Mouse (Mus musculus) T-helper 2 cell (primary cell): ENCODE measurements at regions not wholly inside any gene's neighbourhood (a gene's known extent, or its start where the extent isn't known, plus 50 kb on each side); places are given as distances from the start of the nearest gene placed in this dataset.

ENCODE experiments used
- in situ Hi-C: fragments of 300-600 bp; cut with MboI, MseI; formaldehyde crosslinking; loops from one replicate; pipeline ENCODE4 v1.15.1; 2025; ENCODE audit warnings: high pct_unique_total_duplicates

DNA sequence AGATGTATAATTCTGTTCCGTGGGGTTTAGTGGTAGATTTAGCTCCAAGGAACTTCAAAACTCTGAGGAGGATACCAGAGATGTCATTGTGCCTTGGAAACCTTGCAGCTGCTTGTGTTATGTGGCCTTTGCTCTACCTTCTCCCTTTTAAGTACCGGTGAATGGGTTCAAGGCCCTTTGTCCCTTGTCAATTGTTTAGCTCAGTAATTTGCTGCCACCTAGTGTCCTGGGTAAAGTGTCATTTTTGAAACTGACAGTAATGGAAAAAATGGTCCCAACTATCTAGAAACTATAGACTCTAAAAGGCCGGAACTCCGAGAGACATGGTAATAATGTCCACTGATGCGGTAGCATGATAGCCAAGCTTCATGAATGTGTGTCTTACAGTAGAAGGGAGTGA, 90.8 kb upstream of the Phactr1 start:
- in situ Hi-C loops = loop anchor here (10.0 kb wide), 2 partner anchors 395 to 585 kb away; no protein-coding TSS in a partner anchor

DNA sequence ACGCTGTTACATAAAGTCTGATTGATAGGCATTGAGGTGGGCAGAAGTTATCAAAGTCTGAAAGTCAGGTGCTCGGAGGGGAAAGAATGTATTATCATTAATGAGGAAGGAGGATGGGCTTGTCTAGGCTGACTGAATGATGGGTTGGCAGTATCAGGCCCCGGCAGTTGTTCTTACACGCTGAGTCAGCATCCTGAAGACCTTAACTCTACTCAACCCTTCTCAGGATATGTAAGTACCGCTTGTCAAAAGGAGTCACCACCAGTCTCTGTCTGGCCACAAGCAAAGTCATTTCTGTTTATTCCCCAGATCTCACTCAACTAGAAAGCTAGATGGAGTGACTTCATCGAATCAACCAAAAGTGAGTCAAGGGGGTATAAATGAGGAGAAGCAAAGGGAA, 90.0 kb upstream of the Phactr1 start:
- in situ Hi-C loops = no loop called here

DNA sequence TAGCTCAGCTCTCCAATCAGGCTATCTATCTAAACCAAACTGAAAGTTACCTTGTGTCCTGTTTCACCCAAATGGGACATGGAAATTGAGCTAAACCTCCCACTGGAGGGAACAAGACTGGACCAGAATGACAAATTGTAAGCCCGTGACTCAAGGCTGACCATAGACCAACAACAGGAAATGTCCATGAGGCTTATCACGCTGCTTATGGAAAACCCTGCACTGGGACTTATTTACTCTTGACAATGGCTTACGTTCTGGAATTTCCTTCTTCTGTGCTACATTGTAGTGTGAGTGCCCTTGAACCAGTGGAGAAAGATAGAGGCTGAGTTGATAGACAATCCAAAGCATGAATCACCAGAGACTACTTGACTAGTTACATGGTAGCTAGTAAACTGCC, 87.5 kb upstream of the Phactr1 start:
- in situ Hi-C loops = no loop called here

DNA sequence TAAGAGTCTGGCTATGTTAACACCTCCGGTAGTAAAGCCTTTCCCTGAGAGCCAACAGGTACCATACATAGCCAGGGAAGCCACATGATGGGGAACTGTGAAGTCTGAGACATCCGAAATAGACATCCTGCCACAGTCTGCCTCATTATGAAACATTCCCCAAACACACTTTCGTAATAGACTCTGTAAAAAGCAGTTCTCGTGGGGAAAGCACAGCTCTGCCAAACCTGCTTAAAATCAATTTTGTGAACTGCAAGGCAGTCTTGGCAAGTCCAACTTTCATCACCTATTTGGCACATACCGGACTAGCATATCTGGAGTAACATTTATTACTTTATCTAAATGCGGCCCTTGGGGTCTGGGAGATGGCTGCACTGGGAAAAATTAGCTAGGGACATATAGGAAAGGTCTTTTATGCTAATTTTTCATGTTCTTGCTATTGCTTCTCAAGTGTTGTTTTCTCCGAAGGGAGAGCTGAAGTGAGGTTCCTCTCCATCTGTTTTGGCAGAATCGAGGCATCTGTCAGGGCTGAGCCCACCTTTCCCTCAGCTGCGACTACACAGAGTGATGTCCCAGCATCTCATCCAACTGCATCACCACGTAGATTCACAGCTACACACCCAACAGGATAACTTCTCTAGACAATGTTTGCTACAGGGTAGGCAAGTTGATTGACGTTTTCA, 86.8 kb upstream of the Phactr1 start:
- in situ Hi-C loops = no loop called here

DNA sequence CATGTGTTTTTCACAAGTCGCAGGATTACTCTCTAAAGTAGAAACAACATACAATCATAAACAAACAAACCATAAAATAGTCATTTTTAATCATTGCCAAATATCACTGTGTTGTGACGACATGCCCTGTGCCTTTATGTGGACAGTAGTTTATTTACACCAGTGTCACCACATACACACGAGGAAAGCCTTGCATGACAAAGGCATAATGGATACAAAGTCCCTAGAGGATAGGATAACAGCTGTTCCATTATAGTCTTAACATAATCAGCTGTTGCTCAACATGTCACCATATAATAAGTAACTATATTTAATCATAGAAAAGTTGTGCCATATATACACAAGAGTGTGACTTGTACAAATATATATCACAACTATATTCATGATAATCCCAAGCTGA, 85.2 kb upstream of the Phactr1 start:
- in situ Hi-C loops = no loop called here

DNA sequence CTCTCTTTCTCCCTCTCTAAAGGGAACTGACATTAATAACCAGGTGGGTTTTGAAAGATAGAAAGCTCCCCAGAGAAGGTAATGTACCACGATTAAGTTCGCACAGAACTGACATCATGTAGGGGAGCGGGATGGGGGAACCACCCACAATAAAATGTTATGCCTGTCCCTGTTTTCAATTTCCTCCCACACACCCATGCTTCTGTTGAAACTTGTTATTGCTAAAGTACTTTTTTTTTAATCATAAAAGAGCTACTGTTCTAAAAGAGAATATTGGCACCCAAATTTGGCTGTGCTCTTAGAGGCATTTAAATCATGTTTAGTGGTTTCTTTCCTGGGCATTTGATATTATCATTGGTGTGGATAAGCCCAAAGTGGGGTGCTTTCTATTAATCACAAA, 82.6 kb upstream of the Phactr1 start:
- in situ Hi-C loops = no loop called here

DNA sequence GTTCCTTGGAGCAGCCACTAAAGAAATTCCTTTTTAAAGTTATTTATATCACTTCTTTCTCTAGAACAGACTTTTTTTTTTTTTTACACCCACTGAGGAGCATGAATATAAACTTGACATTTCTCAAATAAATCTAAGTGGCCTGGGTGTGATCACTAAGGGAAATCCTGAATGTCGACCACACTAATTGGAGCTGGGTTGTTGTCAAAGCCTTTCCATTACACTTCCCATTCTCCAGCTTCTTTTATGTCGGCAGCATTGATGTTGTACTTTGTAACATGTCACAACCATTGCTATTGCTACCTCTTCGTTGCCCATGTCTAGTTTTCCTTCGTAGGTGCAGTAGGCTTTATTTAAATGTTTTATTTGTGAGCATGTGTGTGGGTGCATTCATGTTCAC, 77.1 kb upstream of the Phactr1 start:
- in situ Hi-C loops = no loop called here

DNA sequence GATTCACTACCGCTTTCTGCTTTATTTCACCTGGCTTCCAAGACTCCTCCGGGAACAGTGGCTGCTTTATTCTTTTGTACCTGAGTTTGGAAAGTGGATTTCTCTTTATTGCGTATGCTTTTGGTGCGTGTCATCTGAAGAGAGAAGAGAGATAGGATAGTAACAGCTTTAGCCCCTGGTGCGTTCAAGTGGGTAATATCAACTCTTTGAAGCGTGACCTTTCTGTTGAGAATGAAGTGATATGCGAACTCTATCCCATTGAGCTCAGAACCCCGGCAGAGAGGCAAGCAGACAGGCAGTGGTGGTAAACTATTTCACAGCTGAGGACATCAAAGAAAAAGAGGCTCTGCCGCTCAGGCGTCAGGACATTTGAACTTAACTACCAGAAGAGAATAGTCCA, 72.7 kb upstream of the Phactr1 start:
- in situ Hi-C loops = no loop called here

DNA sequence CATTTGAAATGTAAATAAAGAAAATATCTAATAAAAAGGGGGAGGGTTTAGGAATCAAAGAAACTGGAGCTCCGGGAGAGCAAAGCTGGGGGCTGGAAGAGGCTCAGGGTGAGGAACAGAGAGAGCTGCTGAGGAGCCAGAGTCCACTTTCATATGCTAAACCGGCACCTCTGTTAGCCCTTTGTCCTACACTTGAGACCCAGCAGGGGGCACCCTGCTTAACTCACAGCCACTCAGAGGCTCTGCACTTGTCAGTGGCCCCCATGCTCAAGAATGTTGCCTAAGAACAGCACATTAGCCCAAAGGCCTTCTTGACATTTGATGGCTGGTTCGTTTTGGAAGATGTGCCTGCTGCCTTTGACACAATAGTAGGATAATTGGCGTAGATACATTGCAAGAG, 71.5 kb upstream of the Phactr1 start:
- in situ Hi-C loops = no loop called here

DNA sequence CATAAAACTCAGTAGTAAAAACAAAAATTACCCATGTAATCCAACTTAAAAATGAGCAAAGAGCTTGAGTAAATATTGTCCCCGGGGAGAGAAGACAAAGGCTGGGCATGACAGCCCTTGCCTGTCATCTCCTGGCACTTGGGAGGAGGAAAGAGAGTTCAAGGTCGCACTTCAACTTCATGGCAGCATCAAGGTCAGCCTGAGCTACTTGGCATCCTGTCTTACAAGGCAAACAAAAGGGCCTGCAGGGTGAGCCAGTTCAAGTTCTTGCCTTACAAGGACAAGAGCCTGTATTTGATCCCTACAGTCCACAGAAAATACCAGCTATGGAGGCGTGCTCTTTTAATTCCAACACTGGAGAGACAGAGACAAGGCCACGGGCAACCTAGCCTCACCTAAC, 67.1 kb upstream of the Phactr1 start:
- in situ Hi-C loops = no loop called here

DNA sequence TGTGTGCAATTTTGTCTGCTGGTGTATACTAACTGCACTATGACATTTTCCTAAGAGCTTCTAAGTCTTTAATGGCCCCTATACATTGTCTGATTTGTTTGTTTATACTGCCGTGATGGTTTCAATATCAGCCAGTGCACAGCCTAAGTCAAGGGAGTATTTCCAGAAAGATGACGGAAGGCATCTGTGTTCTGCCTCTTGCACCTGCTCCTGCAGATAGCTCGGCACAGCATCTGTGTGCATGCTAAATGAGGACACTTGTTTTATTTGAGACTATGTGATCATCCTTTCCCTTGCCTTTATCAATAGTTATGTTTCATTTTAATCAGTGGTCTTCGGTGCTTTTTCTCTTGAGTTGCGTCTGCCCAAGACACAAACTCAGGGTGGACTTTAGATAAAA, 64.6 kb upstream of the Phactr1 start:
- in situ Hi-C loops = no loop called here

DNA sequence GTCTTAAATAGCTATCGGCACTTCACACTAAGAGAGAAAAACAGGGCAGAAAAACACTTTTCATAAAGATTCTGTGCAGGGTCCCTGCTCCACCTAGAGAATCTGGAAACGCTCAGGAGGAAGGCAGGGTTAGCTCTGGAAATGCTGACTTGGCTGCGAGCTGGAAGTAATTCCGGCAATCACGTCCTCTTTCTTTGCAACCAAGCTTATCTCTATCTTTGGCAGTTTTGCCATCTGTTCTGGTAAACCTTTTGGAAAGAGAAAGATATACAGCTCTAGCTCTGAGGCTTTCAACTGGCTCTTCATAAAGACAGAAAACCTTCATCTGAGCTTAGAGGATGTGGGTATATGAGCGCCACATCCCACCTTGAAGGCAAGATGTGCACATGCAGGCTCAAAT, 63.2 kb upstream of the Phactr1 start:
- in situ Hi-C loops = no loop called here

DNA sequence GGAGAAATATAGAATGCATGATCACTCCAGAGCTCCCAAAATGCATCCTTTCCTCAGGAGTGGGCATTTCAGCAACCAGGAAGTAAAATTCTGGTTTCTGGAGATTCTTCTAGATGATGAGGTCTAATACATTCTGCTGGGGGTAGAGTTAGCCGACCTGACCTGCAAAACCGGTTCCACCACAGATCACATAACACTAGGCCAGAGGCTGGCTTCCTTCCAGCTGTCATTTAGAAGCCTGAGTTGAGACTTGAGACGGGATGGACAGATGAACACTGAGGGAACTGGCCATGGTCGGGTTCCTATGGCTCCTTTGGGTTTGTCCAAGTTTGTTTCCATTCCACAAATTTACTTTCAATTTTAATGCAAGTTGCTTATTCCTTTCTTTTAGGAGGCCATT, 62.6 kb upstream of the Phactr1 start:
- in situ Hi-C loops = no loop called here

DNA sequence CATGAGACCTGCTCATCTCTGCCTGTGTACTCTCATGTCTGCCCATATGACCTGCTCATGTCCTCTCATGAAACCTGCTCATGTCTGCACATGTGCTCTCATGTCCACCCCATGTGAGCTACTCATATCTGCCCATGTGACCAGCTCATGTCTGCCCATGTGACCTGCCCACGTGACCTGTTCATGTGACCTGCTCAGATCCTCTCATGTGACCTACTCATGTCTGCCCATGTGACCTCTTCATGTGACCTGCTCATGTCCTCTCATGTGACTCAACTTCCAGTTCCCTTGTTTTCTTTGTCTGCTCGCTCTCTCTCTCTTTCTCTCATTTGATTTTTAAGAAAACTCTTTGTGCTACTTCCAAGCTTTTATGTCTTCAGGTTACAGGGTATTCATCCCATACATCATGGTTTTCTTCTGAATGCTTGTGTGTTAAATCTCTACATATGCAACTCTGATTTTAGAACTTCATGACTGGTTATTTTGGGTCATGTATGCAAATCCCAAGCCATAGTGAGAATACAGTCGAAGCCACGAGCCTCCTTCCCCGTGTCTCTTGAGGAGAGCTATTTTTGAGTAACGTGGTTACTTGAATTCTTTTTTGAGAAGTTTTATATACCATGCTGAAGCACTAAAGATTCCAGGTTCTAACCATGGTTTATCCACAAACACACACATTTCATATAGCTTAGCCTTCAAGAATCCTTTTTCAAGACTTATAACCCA, 60.7 kb upstream of the Phactr1 start:
- in situ Hi-C loops = no loop called here

DNA sequence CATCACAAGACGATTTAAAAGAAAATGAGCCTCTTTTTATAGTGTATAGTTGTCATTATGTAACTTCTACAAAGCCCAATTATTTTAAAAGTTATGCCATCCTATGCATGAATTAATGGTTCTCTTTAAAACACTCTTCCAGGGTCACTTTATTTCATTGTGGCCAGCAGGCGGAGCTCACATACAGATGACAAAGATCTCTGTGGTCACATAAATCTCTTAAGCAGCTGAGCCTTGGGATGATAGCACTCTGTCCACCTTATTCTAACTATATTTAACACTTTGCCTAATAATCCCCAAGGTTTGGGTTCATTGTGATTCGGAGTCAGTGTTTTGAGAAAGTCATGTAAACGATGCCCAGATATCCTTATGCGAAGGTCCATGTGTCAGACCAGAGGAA, 56.9 kb upstream of the Phactr1 start:
- in situ Hi-C loops = no loop called here
